Comparison of ENCODE assay signal across 8 mouse cellular contexts in genomic region chr8:71371236-71371848, GRCm38 (mm10). TPM values are rescaled to one million over a fixed set of nuclear protein-coding genes. Genes with fewer than 3 reads are reported as not detected.
DNase-seq lines count a peak whose midpoint lies in the region; ATAC-seq and TF ChIP-seq lines count a peak whose summit lies in the region.

Gene Ocel1 (plus strand): TSS chr8:71371298.

- DNase-seq in ES-E14 (ENCODE audit: low read depth, low spot score): peak; percentile 97
- DNase-seq in cerebellum, adult 11-12 months: peak; percentile 98
- peak; percentile 96 to 99 for DNase-seq in heart, postnatal 36 days
- peak; percentile 97 to 98 for DNase-seq in layer of hippocampus, adult 2 months (ENCODE audit: low spot score in 2 of 2)
- peak; percentile 99 for DNase-seq in lung, embryonic 14.5 days
- peak; percentile 97 for DNase-seq in thymus, adult 2 months

- in situ Hi-C loops in ES-E14 (cut with MboI; ENCODE audit: low sequenced_read_pairs in 2 of 2, unreplicated experiment in 2 of 2): no loop called here

- peak; percentile 87 for TF ChIP-seq POLR2A in olfactory bulb, adult 2 months (IDR thresholded peaks at IDR 0.05; ENCODE audit: insufficient read depth, low read depth, low read length)
- peak; percentile 95 for TF ChIP-seq POLR2A in thymus, adult 2 months (IDR thresholded peaks at IDR 0.05; ENCODE audit: control insufficient read depth, extremely low read depth, insufficient read depth, low read length, poor library complexity)

- intact Hi-C loops in heart, postnatal 36 days (cut with DNase I): loop anchor here (1.0 kb wide), 1 partner anchor 35 kb away; the partner anchor contains the start of gene Ankle1

- no peaks in the 10 kb centered on the region for H3K27me3 ChIP-seq in forebrain, embryonic 16.5 days (replicated peaks; ENCODE audit: control insufficient read depth, insufficient read depth, low read length)
- H3K27me3 ChIP-seq in lung, embryonic 14.5 days (ENCODE audit: insufficient read depth, low read length): no peaks in the 10 kb centered on the region
- no peaks in the 10 kb centered on the region for H3K27me3 ChIP-seq in thymus, adult 2 months (ENCODE audit: control insufficient read depth, insufficient read depth, low read length)

- TF ChIP-seq CTCF in layer of hippocampus, adult 2 months (conservative IDR thresholded peaks at IDR 0.05): peak; percentile 99; the same call in 1 of the 2 replicates
- peak; percentile 81 for TF ChIP-seq CTCF in lung, embryonic 14.5 days (IDR thresholded peaks at IDR 0.05; ENCODE audit: low read depth)
- TF ChIP-seq CTCF in olfactory bulb, adult 2 months (IDR thresholded peaks at IDR 0.05; ENCODE audit: insufficient read depth, low read depth, low read length): peak; percentile 100
- TF ChIP-seq CTCF in thymus, adult 2 months (IDR thresholded peaks at IDR 0.05; ENCODE audit: borderline replicate concordance, control insufficient read depth, extremely low read depth, insufficient read depth, low read length, poor library complexity): peak; percentile 100

- peak within 1 kb of the TSS; percentile 88 for H3K9ac ChIP-seq in ES-E14 (ENCODE audit: insufficient read depth, low read depth, low read length, poor library complexity, severe bottlenecking)
- H3K9ac ChIP-seq in forebrain, embryonic 16.5 days (replicated peaks; ENCODE audit: low read depth, low read length): peak within 1 kb of the TSS; percentile 73
- peak within 1 kb of the TSS; percentile 39; the same call in 1 of the 2 replicates for H3K9ac ChIP-seq in lung, embryonic 14.5 days

- H3K4me2 ChIP-seq in forebrain, embryonic 16.5 days (ENCODE audit: low read length): peak within 1 kb of the TSS; percentile 55
- H3K4me2 ChIP-seq in lung, embryonic 14.5 days: peak within 1 kb of the TSS; percentile 62

- no peaks in the 10 kb centered on the region for H3K9me3 ChIP-seq in ES-E14 (ENCODE audit: control insufficient read depth, insufficient read depth, low read depth, low read length)
- H3K9me3 ChIP-seq in forebrain, embryonic 16.5 days (ENCODE audit: control insufficient read depth, low read length): no peaks in the 10 kb centered on the region
- no peaks in the 10 kb centered on the region for H3K9me3 ChIP-seq in lung, embryonic 14.5 days (ENCODE audit: low read depth, low read length)

- peaks cover 5 to 28% of the 10 kb centered on the region in 2 experiments for H3K4me1 ChIP-seq in ES-E14 (ENCODE audit: control insufficient read depth in 2 of 2, insufficient read depth in 2 of 2, low read length in 2 of 2, poor library complexity in 1 of 2)
- peaks cover 25% of the 10 kb centered on the region for H3K4me1 ChIP-seq in forebrain, embryonic 16.5 days (replicated peaks; ENCODE audit: control insufficient read depth, insufficient read depth, low read length)
- H3K4me1 ChIP-seq in lung, embryonic 14.5 days (ENCODE audit: insufficient read depth): peaks cover 9% of the 10 kb centered on the region
- H3K4me1 ChIP-seq in olfactory bulb, adult 2 months (ENCODE audit: control insufficient read depth, insufficient read depth, low read length): peaks cover 26% of the 10 kb centered on the region
- peaks cover 25% of the 10 kb centered on the region for H3K4me1 ChIP-seq in thymus, adult 2 months (replicated peaks; ENCODE audit: control insufficient read depth, insufficient read depth, low read length)

- peak; percentile 87 for ATAC-seq in forebrain, embryonic 16.5 days
- peak; percentile 86 for ATAC-seq in lung, embryonic 14.5 days (ENCODE audit: insufficient read depth)

- peak within 1 kb of the TSS; percentile 88 to 94 for H3K4me3 ChIP-seq in ES-E14 (ENCODE audit: insufficient read depth in 1 of 2, low read depth in 1 of 2, low read length in 2 of 2, poor library complexity in 1 of 2, severe bottlenecking in 1 of 2)
- H3K4me3 ChIP-seq in forebrain, embryonic 16.5 days (replicated peaks; ENCODE audit: low read length): peak within 1 kb of the TSS; percentile 89
- peak within 1 kb of the TSS; percentile 96 for H3K4me3 ChIP-seq in layer of hippocampus, adult 2 months
- peak within 1 kb of the TSS; percentile 63 for H3K4me3 ChIP-seq in lung, embryonic 14.5 days (ENCODE audit: low read depth, low read length)
- peak within 1 kb of the TSS; percentile 75 for H3K4me3 ChIP-seq in olfactory bulb, adult 2 months (ENCODE audit: insufficient read depth, low read depth, low read length)
- peak within 1 kb of the TSS; percentile 62 for H3K4me3 ChIP-seq in thymus, adult 2 months (ENCODE audit: control insufficient read depth, insufficient read depth, low read length)

- WGBS in forebrain, embryonic 16.5 days: under 1% methylated on average over 68 of the region's 68 CpGs
- 1% methylated on average over 66 of the region's 68 CpGs for WGBS in lung, embryonic 14.5 days
- under 1% methylated on average over 68 of the region's 68 CpGs for WGBS in olfactory bulb, adult 2 months
- under 1% methylated on average over 68 of the region's 68 CpGs for WGBS in thymus, adult 2 months

- peaks cover 24% of the 10 kb centered on the region for H3K36me3 ChIP-seq in ES-E14 (ENCODE audit: control insufficient read depth, insufficient read depth, low read length, poor library complexity, severe bottlenecking)
- H3K36me3 ChIP-seq in forebrain, embryonic 16.5 days (ENCODE audit: control insufficient read depth, insufficient read depth): no peaks in the 10 kb centered on the region
- peaks cover 51% of the 10 kb centered on the region for H3K36me3 ChIP-seq in lung, embryonic 14.5 days (ENCODE audit: insufficient read depth)
- H3K36me3 ChIP-seq in thymus, adult 2 months (ENCODE audit: control insufficient read depth, insufficient read depth, low read length): no peaks in the 10 kb centered on the region

- H3K27ac ChIP-seq in ES-E14 (ENCODE audit: insufficient read depth, low read depth, low read length, poor library complexity, severe bottlenecking): peak within 1 kb of the TSS; percentile 73
- H3K27ac ChIP-seq in forebrain, embryonic 16.5 days (ENCODE audit: low read length): peak within 1 kb of the TSS; percentile 92
- H3K27ac ChIP-seq in layer of hippocampus, adult 2 months: peak within 1 kb of the TSS; percentile 98
- peak within 1 kb of the TSS; percentile 60 for H3K27ac ChIP-seq in lung, embryonic 14.5 days (ENCODE audit: low read depth)
- peak within 1 kb of the TSS; percentile 80 for H3K27ac ChIP-seq in olfactory bulb, adult 2 months (ENCODE audit: insufficient read depth, low read depth, low read length)
- H3K27ac ChIP-seq in thymus, adult 2 months (ENCODE audit: control insufficient read depth, insufficient read depth, low read length): peak within 1 kb of the TSS; percentile 13

TF ChIP-seq in ES-E14, 5 proteins besides CTCF, POLR2A, EP300 and RAD21:
- TF ChIP-seq CHD2 (IDR thresholded peaks at IDR 0.05; ENCODE audit: low read depth, low read length): no peak
- no peak for TF ChIP-seq ZC3H11A (IDR thresholded peaks at IDR 0.05; ENCODE audit: borderline replicate concordance, low read depth, low read length)
- TF ChIP-seq ZNF384 (IDR thresholded peaks at IDR 0.05; ENCODE audit: low read depth, low read length): 0 out of 2 replicates have a peak, but pooled peaks have one; percentile 1
- TF ChIP-seq HCFC1 (IDR thresholded peaks at IDR 0.05; ENCODE audit: borderline replicate concordance, insufficient read depth, low read length): peak; percentile 40; the same call in 1 of the 2 replicates
- no peak for TF ChIP-seq MAFK (IDR thresholded peaks at IDR 0.05; ENCODE audit: insufficient read depth, low read depth, low read length)

RNA-seq across cellular contexts. Expression of gene Ocel1, which starts in this region (rescaled TPM):
- 7.4 and 9.4 TPM in 2 replicates for total RNA-seq in ES-E14 (2012; rRNA removed)
- 7.8 and 8.0 TPM in 2 replicates for polyA plus RNA-seq in forebrain, embryonic 16.5 days (2015; fragmentation: Nextera tagmentation; extraction: Ambion mirVana)
- 10 to 100 TPM; 11.1 to 14.9 TPM for total RNA-seq in heart, postnatal 36 days (2021)
- total RNA-seq in layer of hippocampus, adult 2 months (2021): 10 to 100 TPM; 15.4 to 15.9 TPM
- 4.0 and 5.0 TPM in 2 replicates for polyA plus RNA-seq in lung, embryonic 14.5 days (2014; fragmentation: Nextera tagmentation; extraction: Ambion mirVana)
- polyA plus RNA-seq in olfactory bulb, adult 2 months (2012; ENCODE audit: insufficient read depth, insufficient read length, low replicate concordance, missing spikeins): not detected in 2 replicates
- polyA plus RNA-seq in thymus, adult 2 months (2012; rRNA removed): 34.9 and 36.1 TPM in 2 replicates

Comparison
In these comparisons a context has a peak if more than half of its experiments do, and no peak if none do; other contexts are left out.
1. Peak in every context shown above with its lines: DNase-seq, ATAC-seq, H3K4me3 ChIP-seq and H3K27ac ChIP-seq.
2. H3K27ac ChIP-seq: peak in every context shown above with its lines; median percentile 98 in layer of hippocampus, adult 2 months; 92 in forebrain, embryonic 16.5 days; 80 in olfactory bulb, adult 2 months; 73 in ES-E14; 60 in lung, embryonic 14.5 days; 13 in thymus, adult 2 months.